In genomic region chr5:55891729-55892308, GRCm38 (mm10) we compare ENCODE assay signal across 20 mouse cellular contexts.
"Had no signal": no experiment of that assay in that cellular context is flagged by ENCODE, and none has a peak within 500 bp of the region (broad histone marks: within the 10 kb centered on the region; RNA-seq: fewer than 3 reads in every experiment).

No protein-coding gene starts in this region.

- DNase-seq: liver, postnatal 0 days; lung, adult 2 months; lung, postnatal 14 days; lung, postnatal 36 days; retina, postnatal 1 day; right cerebral cortex, adult 18-20 months; right cerebral cortex, postnatal 25 days; thymus, adult 18-20 months; thymus, postnatal 14 days; thymus, postnatal 36 days had no signal

- H3K9ac ChIP-seq: liver, embryonic 15.5 days; liver, postnatal 0 days; lung, embryonic 15.5 days; midbrain, embryonic 12.5 days; midbrain, embryonic 15.5 days; neural tube, embryonic 12.5 days; stomach, embryonic 15.5 days had no signal

- H3K4me1 ChIP-seq: liver, embryonic 15.5 days; lung, embryonic 15.5 days; megakaryocyte, embryonic 14.5 days; midbrain, embryonic 12.5 days; midbrain, embryonic 15.5 days; neural tube, embryonic 12.5 days; stomach, embryonic 15.5 days had no signal

- H3K27ac ChIP-seq: liver, embryonic 15.5 days; lung, embryonic 15.5 days; macrophage; midbrain, embryonic 15.5 days; neural tube, embryonic 12.5 days; stomach, embryonic 15.5 days; stomach, postnatal 0 days had no signal

- H3K4me2 ChIP-seq: liver, embryonic 15.5 days; lung, embryonic 15.5 days; midbrain, embryonic 12.5 days; midbrain, embryonic 15.5 days; neural tube, embryonic 12.5 days; stomach, embryonic 15.5 days had no signal

- H3K27me3 ChIP-seq: liver, embryonic 15.5 days; lung, embryonic 15.5 days; megakaryocyte, embryonic 14.5 days; midbrain, embryonic 12.5 days; midbrain, embryonic 15.5 days; neural tube, embryonic 12.5 days; stomach, embryonic 15.5 days had no signal

- ATAC-seq: liver, postnatal 0 days; lung, postnatal 0 days; midbrain, embryonic 15.5 days had no signal

- H3K4me3 ChIP-seq: liver, embryonic 15.5 days; lung, embryonic 15.5 days; megakaryocyte, embryonic 14.5 days; midbrain, embryonic 12.5 days; midbrain, embryonic 15.5 days; neural tube, embryonic 12.5 days; stomach, embryonic 15.5 days had no signal

- H3K9me3 ChIP-seq: liver, embryonic 15.5 days; lung, embryonic 15.5 days; midbrain, embryonic 12.5 days; midbrain, embryonic 15.5 days; neural tube, embryonic 12.5 days; stomach, embryonic 15.5 days had no signal

- H3K36me3 ChIP-seq: liver, embryonic 15.5 days; lung, embryonic 15.5 days; midbrain, embryonic 12.5 days; midbrain, embryonic 15.5 days; neural tube, embryonic 12.5 days; stomach, embryonic 15.5 days had no signal
